Mouse (Mus musculus): ENCODE results near the gene Klhl32.

DNA sequence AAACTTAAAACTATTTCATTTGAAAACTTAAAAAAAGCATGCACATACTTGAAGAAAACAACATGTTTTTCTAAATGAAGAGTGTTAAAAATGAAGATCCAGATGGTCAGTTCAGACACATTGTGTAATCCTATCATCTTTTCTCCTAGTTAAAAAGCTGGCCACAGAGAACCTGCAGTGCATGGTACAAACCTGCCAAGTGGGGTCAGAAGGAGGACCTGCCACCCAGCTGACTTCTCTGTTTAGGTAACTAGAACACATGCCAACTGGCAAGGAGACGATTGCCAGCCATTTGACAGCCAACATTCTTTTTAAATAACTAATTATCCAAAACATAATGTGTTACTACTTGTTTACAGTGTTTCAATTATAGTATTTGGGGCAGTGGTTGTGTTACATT lies 252.3 kb downstream of the Klhl32 start:
- TF ChIP-seq CTCF (IDR thresholded peaks at IDR 0.05; ENCODE audit: low read depth, low read length) (no peak), POLR2A (IDR thresholded peaks at IDR 0.05; ENCODE audit: extremely low read depth, insufficient read depth, low read length) (no peak)

All from liver, adult 2 months (tissue).